Mouse (Mus musculus): Measurements from ENCODE around the gene Ddx25.

DNA sequence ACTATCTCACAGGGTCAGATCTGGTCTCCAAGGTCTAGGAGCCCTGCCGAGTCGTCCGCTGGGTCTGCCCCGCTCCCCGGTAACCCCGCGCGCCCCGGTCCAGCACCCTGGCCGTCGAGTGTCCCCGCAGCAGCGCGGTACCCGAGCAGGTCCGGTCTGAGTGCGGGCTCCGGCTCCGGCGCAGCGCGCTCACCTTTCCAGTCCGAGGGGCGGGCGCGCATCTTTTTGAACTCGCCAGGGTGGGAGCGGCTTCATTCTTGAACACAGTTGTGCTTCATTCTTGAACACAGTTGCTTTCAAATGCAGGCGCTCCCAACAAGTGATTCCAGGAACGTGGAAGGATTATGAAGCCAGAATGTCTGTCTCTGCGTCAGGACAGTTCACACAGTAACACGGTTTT is 16.1 kb upstream of the Ddx25 start:
- TF ChIP-seq CTCF (IDR thresholded peaks at IDR 0.05; ENCODE audit: low read depth, low read length) (no peak), POLR2A (IDR thresholded peaks at IDR 0.05; ENCODE audit: extremely low read depth, insufficient read depth, low read length) (no peak)

Data from liver, adult 2 months (tissue).